Mouse (Mus musculus) liver, embryonic 12.5 days (tissue): ENCODE results near the gene Sf3a1. TPM values are rescaled to one million over a fixed set of nuclear protein-coding genes. Genes with fewer than 3 reads are reported as not detected.

Source experiments
- ATAC-seq: fragments of 200-750 bp; cut with Nextera tagmentation; 2 replicates; pipeline ENCODE4 v1.8.0; 2017; ENCODE audit warnings: moderate number of reproducible peaks, mild to moderate bottlenecking, moderate library complexity
- H3K27ac ChIP-seq: fragments of 300-500 bp; sonication (generic); 2 replicates; pipeline ENCODE4 v1.5.1; 2016; ENCODE audit warnings: mild to moderate bottlenecking
- H3K27me3 ChIP-seq: fragments of 300-500 bp; sonication (generic); replicated peaks from 2 replicates; pipeline ENCODE4 v1.6.1; 2016; ENCODE audit warnings: mild to moderate bottlenecking, moderate library complexity
- H3K36me3 ChIP-seq: fragments of 300-500 bp; sonication (generic); 2 replicates; pipeline ENCODE4 v1.6.1; 2016; ENCODE audit warnings: mild to moderate bottlenecking, moderate library complexity
- H3K4me1 ChIP-seq: fragments of 300-500 bp; sonication (generic); 2 replicates; pipeline ENCODE4 v1.6.1; 2016
- H3K4me2 ChIP-seq: fragments of 300-500 bp; sonication (generic); 2 replicates; pipeline ENCODE4 v1.6.1; 2016; ENCODE audit warnings: mild to moderate bottlenecking, moderate library complexity
- H3K4me3 ChIP-seq: fragments of 300-500 bp; sonication (generic); 2 replicates; pipeline ENCODE4 v1.5.1; 2016; ENCODE audit warnings: mild to moderate bottlenecking, moderate library complexity
- H3K9ac ChIP-seq: fragments of 300-500 bp; sonication (generic); 2 replicates; pipeline ENCODE4 v1.6.1; 2016; ENCODE audit warnings: mild to moderate bottlenecking, moderate library complexity
- H3K9me3 ChIP-seq: fragments of 300-500 bp; sonication (generic); replicated peaks from 2 replicates; pipeline ENCODE4 v1.6.1; 2016; ENCODE audit warnings: mild to moderate bottlenecking, moderate library complexity
- whole genome bisulfite sequencing: fragments of 180-500 bp; shearing (Covaris S2); methylation state at CpG from one replicate; pipeline ENCODE4 v1.1.7; 2016; ENCODE audit not compliant: insufficient replicate concordance; 5-methylcytosine and 5-hydroxymethylcytosine counted together
- polyA plus RNA-seq: library from polyadenylated mRNA; unstranded; fragments of >200 nt; fragmentation: Nextera tagmentation; extraction: Ambion mirVana; gene quantifications from 2 replicates; pipeline ENCODE4 v1.2.1, GENCODE M21; 2016

Sf3a1 gene
- polyA plus RNA-seq, 1 experiment from 2014 or later, result 41.7 TPM

GRCm38 (mm10) chr11:4210786-4211185 is 50.6 kb downstream of the Sf3a1 start:
- no peak overlapping the region for H3K4me2 ChIP-seq
- peaks cover 3% of the 10 kb centered on the region; the same call in 1 of the 2 replicates for H3K4me1 ChIP-seq
- no peak overlapping the region for H3K4me3 ChIP-seq
- whole genome bisulfite sequencing, result 58% methylated on average over 1 of the region's 1 CpGs
- no peaks in the 10 kb centered on the region for H3K27me3 ChIP-seq
- H3K36me3 ChIP-seq, result peaks cover 70% of the 10 kb centered on the region
- H3K9ac ChIP-seq, result no peak overlapping the region
- no peak for ATAC-seq
- H3K9me3 ChIP-seq, result no peaks in the 10 kb centered on the region
- H3K27ac ChIP-seq, result no peak overlapping the region

- H3K4me3 ChIP-seq, result no peak overlapping the region
- WGBS, result 91% methylated on average over 10 of the region's 10 CpGs
- no peaks in the 10 kb centered on the region; the same call in 1 of the 2 replicates for H3K27me3 ChIP-seq
- H3K4me2 ChIP-seq, result no peak overlapping the region
- peaks cover 6% of the 10 kb centered on the region for H3K4me1 ChIP-seq
- H3K9me3 ChIP-seq, result no peaks in the 10 kb centered on the region
- no peak overlapping the region for H3K9ac ChIP-seq
- peaks cover 60% of the 10 kb centered on the region for H3K36me3 ChIP-seq
- H3K27ac ChIP-seq, result no peak overlapping the region
- ATAC-seq, result no peak
Observed at GRCm38 (mm10) chr11:4213107-4213506, 53.0 kb downstream of the Sf3a1 start.

GRCm38 (mm10) chr11:4214572-4214971 is 54.4 kb downstream of the Sf3a1 start:
- Histone ChIP-seq H3K36me3 (peaks cover 48% of the 10 kb centered on the region), H3K9ac (no peak overlapping the region), H3K9me3 (no peaks in the 10 kb centered on the region), H3K4me3 (no peak overlapping the region), H3K4me1 (peaks cover 20% of the 10 kb centered on the region), H3K27ac (no peak overlapping the region), H3K27me3 (peaks cover 15% of the 10 kb centered on the region), H3K4me2 (no peak overlapping the region)
- WGBS, result 90% methylated on average over 14 of the region's 14 CpGs
- no peak for ATAC-seq

GRCm38 (mm10) chr11:4215061-4215460 is 54.9 kb downstream of the Sf3a1 start:
- H3K36me3 ChIP-seq, result peaks cover 44% of the 10 kb centered on the region
- no peak overlapping the region for H3K4me2 ChIP-seq
- WGBS, result 77% methylated on average over 10 of the region's 10 CpGs
- peaks cover 19% of the 10 kb centered on the region for H3K27me3 ChIP-seq
- no peak for ATAC-seq
- no peak overlapping the region for H3K9ac ChIP-seq
- peaks cover 25% of the 10 kb centered on the region for H3K4me1 ChIP-seq
- H3K27ac ChIP-seq, result no peak overlapping the region
- H3K4me3 ChIP-seq, result no peak overlapping the region
- no peaks in the 10 kb centered on the region for H3K9me3 ChIP-seq

- peaks cover 22% of the 10 kb centered on the region for H3K27me3 ChIP-seq
- no peaks in the 10 kb centered on the region for H3K9me3 ChIP-seq
- no peak overlapping the region for H3K27ac ChIP-seq
- WGBS, result 79% methylated on average over 9 of the region's 9 CpGs
- ATAC-seq, result no peak
- H3K4me1 ChIP-seq, result peaks cover 35% of the 10 kb centered on the region
- no peak overlapping the region for H3K4me3 ChIP-seq
- H3K9ac ChIP-seq, result no peak overlapping the region
- H3K4me2 ChIP-seq, result no peak overlapping the region
- H3K36me3 ChIP-seq, result peaks cover 33% of the 10 kb centered on the region
Observed at GRCm38 (mm10) chr11:4216248-4217000, 56.3 kb downstream of the Sf3a1 start.

- H3K9ac ChIP-seq, result peak within 1 kb of the TSS; percentile 78
- peak within 1 kb of the TSS; percentile 67 for H3K27ac ChIP-seq
- 2% methylated on average over 56 of the region's 56 CpGs for WGBS
- peaks cover 50% of the 10 kb centered on the region for H3K4me1 ChIP-seq
- H3K9me3 ChIP-seq, result no peaks in the 10 kb centered on the region
- H3K4me3 ChIP-seq, result peak within 1 kb of the TSS; percentile 66
- ATAC-seq, result peak; percentile 94
- H3K4me2 ChIP-seq, result peak within 1 kb of the TSS; percentile 99
- peaks cover 22% of the 10 kb centered on the region for H3K27me3 ChIP-seq
- H3K36me3 ChIP-seq, result peaks cover 18% of the 10 kb centered on the region
Observed at GRCm38 (mm10) chr11:4217914-4218629, 57.9 kb downstream of the Sf3a1 start, which contains the start of gene Castor1. TSS of gene Castor1 (plus strand) at chr11:4218225.

GRCm38 (mm10) chr11:4218637-4219036 is 58.5 kb downstream of the Sf3a1 start:
- H3K4me2 ChIP-seq, result peak overlapping the region; percentile 99
- peaks cover 56% of the 10 kb centered on the region for H3K4me1 ChIP-seq
- 27% methylated on average over 6 of the region's 6 CpGs for WGBS
- peaks cover 12% of the 10 kb centered on the region for H3K36me3 ChIP-seq
- peak overlapping the region; percentile 66 for H3K4me3 ChIP-seq
- H3K27ac ChIP-seq, result peak overlapping the region; percentile 61; the same call in 1 of the 2 replicates
- H3K27me3 ChIP-seq, result peaks cover 22% of the 10 kb centered on the region
- peak overlapping the region; percentile 78 for H3K9ac ChIP-seq
- no peaks in the 10 kb centered on the region for H3K9me3 ChIP-seq
- ATAC-seq, result no peak

GRCm38 (mm10) chr11:4219317-4219751 is 59.2 kb downstream of the Sf3a1 start:
- Histone ChIP-seq H3K27me3 (peaks cover 22% of the 10 kb centered on the region), H3K4me1 (peaks cover 63% of the 10 kb centered on the region), H3K9ac (no peak overlapping the region), H3K4me3 (no peak overlapping the region), H3K27ac (no peak overlapping the region), H3K4me2 (0 out of 2 replicates have a peak overlapping the region, but pooled peaks have one; percentile 99), H3K9me3 (no peaks in the 10 kb centered on the region), H3K36me3 (peaks cover 8% of the 10 kb centered on the region)
- ATAC-seq, result no peak
- 13% methylated on average over 2 of the region's 2 CpGs for WGBS

- Histone ChIP-seq H3K4me3 (no peak overlapping the region), H3K27ac (no peak overlapping the region), H3K27me3 (peaks cover 22% of the 10 kb centered on the region), H3K4me2 (no peak overlapping the region), H3K9me3 (no peaks in the 10 kb centered on the region), H3K36me3 (peaks cover 4% of the 10 kb centered on the region), H3K4me1 (peaks cover 69% of the 10 kb centered on the region), H3K9ac (no peak overlapping the region)
- ATAC-seq, result no peak
- 51% methylated on average over 9 of the region's 9 CpGs for WGBS
Observed at GRCm38 (mm10) chr11:4219908-4220307, 59.8 kb downstream of the Sf3a1 start.

GRCm38 (mm10) chr11:4220443-4221400 is 60.6 kb downstream of the Sf3a1 start:
- Histone ChIP-seq H3K4me2 (no peak overlapping the region), H3K4me1 (peaks cover 77% of the 10 kb centered on the region)
- ATAC-seq, result no peak

More at GRCm38 (mm10) chr11:4220443-4221400, 60.6 kb downstream of the Sf3a1 start:
- Histone ChIP-seq H3K27ac (0 out of 2 replicates have a peak overlapping the region, but pooled peaks have one; percentile 36), H3K36me3 (no peaks in the 10 kb centered on the region), H3K27me3 (peaks cover 22% of the 10 kb centered on the region), H3K9ac (no peak overlapping the region), H3K9me3 (no peaks in the 10 kb centered on the region), H3K4me3 (no peak overlapping the region)
- 44% methylated on average over 28 of the region's 28 CpGs for WGBS
